Mouse (Mus musculus) lung, embryonic 14.5 days (tissue): Measurements from ENCODE around the gene Atg4a. TPM values are rescaled to one million over a fixed set of nuclear protein-coding genes. Genes with fewer than 3 reads are reported as not detected.

ENCODE experiments used
- ATAC-seq: fragments of 200-750 bp; cut with Nextera tagmentation; 2 replicates; pipeline ENCODE4 v1.8.0; 2017; ENCODE audit warnings: mild to moderate bottlenecking, moderate TSS enrichment, moderate library complexity; ENCODE audit not compliant: insufficient read depth
- DNase-seq: peaks from one replicate; pipeline ENCODE4 v3.0.0-alpha.2; 2015
- H3K27ac ChIP-seq: fragments of 300-500 bp; sonication (generic); 2 replicates; pipeline ENCODE4 v1.5.1; 2014; ENCODE audit warnings: low read depth, mild to moderate bottlenecking, moderate library complexity
- H3K27me3 ChIP-seq: fragments of 300-500 bp; sonication (generic); 2 replicates; pipeline ENCODE4 v1.6.1; 2014; ENCODE audit warnings: low read length, control low read depth; ENCODE audit not compliant: insufficient read depth
- H3K36me3 ChIP-seq: fragments of 300-500 bp; sonication (generic); 2 replicates; pipeline ENCODE4 v1.6.1; 2014; ENCODE audit warnings: control low read depth; ENCODE audit not compliant: insufficient read depth
- H3K4me1 ChIP-seq: fragments of 300-500 bp; sonication (generic); 2 replicates; pipeline ENCODE4 v1.6.1; 2014; ENCODE audit warnings: antibody characterized with exemption, control low read depth; ENCODE audit not compliant: insufficient read depth
- H3K4me2 ChIP-seq: fragments of 300-500 bp; sonication (generic); 2 replicates; pipeline ENCODE4 v1.6.1; 2014; ENCODE audit warnings: mild to moderate bottlenecking
- H3K4me3 ChIP-seq: fragments of 300-500 bp; sonication (generic); 2 replicates; pipeline ENCODE4 v1.5.1; 2014; ENCODE audit warnings: low read depth, low read length
- H3K9ac ChIP-seq: fragments of 300-500 bp; sonication (generic); 2 replicates; pipeline ENCODE4 v1.6.1; 2014
- H3K9me3 ChIP-seq: fragments of 300-500 bp; sonication (generic); 2 replicates; pipeline ENCODE4 v1.6.1; 2016; ENCODE audit warnings: low read depth, low read length, control low read depth
- CTCF ChIP-seq: IDR thresholded peaks from 2 replicates; pipeline ENCODE4 v1.5.1; 2016; ENCODE audit warnings: antibody characterized with exemption, low read depth
- WGBS: fragments of 180-500 bp; shearing (Covaris S2); extraction: QIAGEN DNeasy Blood & Tissue Kit; methylation state at CpG from one replicate; pipeline ENCODE4 v1.1.7; 2014; 5-methylcytosine and 5-hydroxymethylcytosine counted together
- polyA plus RNA-seq: library from polyadenylated mRNA; unstranded; fragments of >200 nt; fragmentation: Nextera tagmentation; extraction: Ambion mirVana; gene quantifications from 2 replicates; pipeline ENCODE4 v1.2.1, GENCODE M21; 2014

Gene Atg4a
- polyA plus RNA-seq, 1 experiment from 2014 or later, result 18.2 TPM

DNA sequence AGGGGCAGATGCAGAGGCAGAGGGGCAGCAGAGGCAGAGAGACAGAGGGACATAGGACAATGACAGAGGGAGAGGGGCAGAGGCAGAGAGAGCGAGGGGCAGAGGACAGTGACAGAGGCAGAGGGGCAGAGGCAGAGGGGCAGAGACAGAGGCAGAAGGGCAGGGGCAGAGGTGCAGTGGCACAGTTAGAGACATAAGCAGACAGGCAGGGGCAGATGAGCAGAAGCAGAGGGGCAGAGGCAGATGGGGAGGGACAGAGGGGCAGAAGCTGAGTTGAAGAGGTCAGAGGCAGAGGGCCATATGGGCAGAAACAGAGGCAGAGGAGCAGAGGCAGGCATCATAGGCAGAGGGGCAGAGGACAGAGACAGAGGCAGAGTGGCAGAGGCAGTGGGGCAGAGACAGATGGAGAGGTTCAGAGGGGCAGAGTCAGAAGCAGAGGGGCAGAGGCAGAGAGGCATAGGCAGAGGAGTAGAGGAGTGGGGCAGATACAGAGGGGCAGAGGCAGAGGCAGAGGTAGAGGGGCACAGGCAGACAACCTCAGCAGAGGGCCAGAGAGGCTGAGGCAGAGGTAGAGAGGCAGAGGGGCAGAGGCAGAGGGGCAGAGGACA is 40.3 kb downstream of the Atg4a start:
- Histone ChIP-seq H3K9ac (no peak overlapping the region), H3K36me3 (no peaks in the 10 kb centered on the region), H3K27me3 (no peaks in the 10 kb centered on the region), H3K4me1 (no peaks in the 10 kb centered on the region), H3K4me2 (no peak overlapping the region), H3K9me3 (no peaks in the 10 kb centered on the region), H3K4me3 (no peak overlapping the region), H3K27ac (no peak overlapping the region)
- 71% methylated on average over 1 of the region's 1 CpGs for WGBS
- DNase-seq, result no peak
- no peak for TF ChIP-seq CTCF
- ATAC-seq, result peak; percentile 47; the same call in 1 of the 2 replicates

DNA sequence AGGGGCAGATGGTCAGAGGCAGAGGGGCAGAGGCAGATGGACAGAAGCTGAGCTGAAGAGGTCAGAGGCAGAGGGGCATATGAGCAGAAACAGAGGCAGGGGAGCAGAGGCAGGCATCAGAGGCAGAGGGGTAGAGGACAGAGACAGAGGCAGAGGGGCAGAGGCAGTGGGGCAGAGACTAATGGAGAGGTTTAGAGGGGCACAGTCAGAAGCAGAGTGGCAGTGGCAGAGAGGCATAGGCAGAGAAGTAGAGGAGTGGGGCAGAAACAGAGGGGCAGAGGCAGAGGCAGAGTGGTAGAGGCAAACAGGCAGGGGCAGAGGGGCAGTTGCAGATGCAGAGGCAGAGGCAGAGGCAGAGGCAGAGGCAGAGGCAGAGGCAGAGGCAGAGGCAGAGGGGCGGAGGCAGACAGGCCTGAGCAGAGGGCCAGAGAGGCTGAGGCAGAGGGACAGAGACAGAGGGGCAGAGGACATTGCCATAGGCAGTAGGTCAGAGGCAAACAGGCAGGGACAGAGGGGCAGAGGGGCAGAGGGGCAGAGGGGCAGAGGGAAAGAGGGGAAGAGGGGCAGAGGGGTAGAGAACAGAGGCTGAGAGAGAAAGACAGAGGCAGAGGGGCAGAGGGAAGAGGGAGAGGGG is 41.3 kb downstream of the Atg4a start:
- TF ChIP-seq CTCF, result no peak
- DNase-seq (no peak), ATAC-seq (no peak)
- WGBS, result 82% methylated on average over 1 of the region's 1 CpGs
- Histone ChIP-seq H3K4me3 (no peak overlapping the region), H3K36me3 (no peaks in the 10 kb centered on the region), H3K9ac (no peak overlapping the region), H3K4me1 (no peaks in the 10 kb centered on the region), H3K27ac (no peak overlapping the region), H3K9me3 (no peaks in the 10 kb centered on the region), H3K4me2 (no peak overlapping the region), H3K27me3 (no peaks in the 10 kb centered on the region)

DNA sequence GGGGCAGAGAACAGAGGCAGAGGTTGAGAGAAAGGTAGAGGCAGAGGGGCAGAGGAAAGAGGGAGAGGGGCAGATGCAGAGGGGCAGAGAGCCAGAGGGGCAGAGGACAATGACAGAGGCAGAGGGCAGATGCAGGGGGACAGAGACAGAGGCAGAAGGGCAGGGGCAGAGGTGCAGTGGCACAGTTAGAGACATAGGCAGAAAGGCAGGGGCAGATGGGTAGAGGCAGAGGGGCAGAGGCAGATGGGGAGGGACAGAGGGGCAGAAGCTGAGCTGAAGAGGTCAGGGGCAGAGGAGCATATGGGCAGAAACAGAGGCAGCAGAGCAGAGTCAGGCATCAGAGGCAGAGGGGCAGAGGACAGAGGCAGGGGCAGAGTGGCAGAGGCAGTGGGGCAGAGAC is 42.2 kb downstream of the Atg4a start:
- H3K9me3 ChIP-seq, result no peaks in the 10 kb centered on the region
- ATAC-seq, result no peak
- no peak overlapping the region for H3K27ac ChIP-seq
- H3K4me3 ChIP-seq, result no peak overlapping the region
- H3K36me3 ChIP-seq, result no peaks in the 10 kb centered on the region
- no peaks in the 10 kb centered on the region for H3K4me1 ChIP-seq
- no peak for DNase-seq
- H3K4me2 ChIP-seq, result no peak overlapping the region
- TF ChIP-seq CTCF, result no peak
- H3K9ac ChIP-seq, result no peak overlapping the region
- no peaks in the 10 kb centered on the region for H3K27me3 ChIP-seq

DNA sequence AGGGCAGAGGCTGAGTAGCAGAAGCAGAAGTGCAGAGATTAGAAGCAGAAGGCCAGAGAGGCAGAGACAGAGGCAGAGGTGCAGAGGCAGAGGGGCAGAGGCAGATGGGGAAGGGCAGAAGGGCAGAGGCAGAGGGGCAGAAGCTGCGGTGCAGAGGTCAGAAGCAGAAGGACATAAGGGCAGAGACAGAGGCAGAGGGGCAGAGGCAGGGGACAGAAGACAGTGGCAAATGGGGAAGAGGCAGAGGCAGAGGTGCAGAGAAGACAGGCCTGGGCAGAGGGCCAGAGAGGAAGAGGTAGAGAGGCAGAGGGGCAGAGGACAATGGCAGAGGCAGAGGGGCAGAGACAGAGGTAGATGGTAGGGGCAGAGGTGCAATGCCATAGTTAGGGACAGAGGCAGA is 193.0 kb downstream of the Atg4a start:
- H3K27ac ChIP-seq, result no peak overlapping the region
- H3K9me3 ChIP-seq, result no peaks in the 10 kb centered on the region
- H3K4me3 ChIP-seq, result no peak overlapping the region
- TF ChIP-seq CTCF, result no peak
- no peak for DNase-seq
- H3K27me3 ChIP-seq, result no peaks in the 10 kb centered on the region
- 31% methylated on average over 1 of the region's 1 CpGs for WGBS
- no peak for ATAC-seq
- no peaks in the 10 kb centered on the region for H3K36me3 ChIP-seq
- no peaks in the 10 kb centered on the region for H3K4me1 ChIP-seq
- no peak overlapping the region for H3K4me2 ChIP-seq
- no peak overlapping the region for H3K9ac ChIP-seq

DNA sequence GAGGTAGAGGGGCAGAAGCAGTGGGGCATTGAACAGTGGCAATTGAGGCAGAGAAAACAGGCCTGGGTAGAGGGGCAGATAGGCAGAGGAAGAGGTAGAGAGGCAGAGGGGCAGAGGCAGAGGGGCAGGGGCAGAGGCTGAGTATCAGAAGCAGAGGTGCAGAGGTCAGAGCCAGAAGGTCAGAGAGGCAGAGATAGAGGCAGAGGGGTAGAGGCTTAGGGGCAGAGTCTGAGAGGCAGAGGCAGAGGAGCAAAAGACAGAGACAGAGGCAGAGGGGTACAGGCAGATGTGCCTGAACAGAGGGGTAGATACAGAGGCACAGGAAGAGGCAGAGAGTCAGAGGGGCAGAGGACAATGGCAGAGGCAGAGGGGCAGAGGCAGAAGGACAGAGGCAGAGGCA is 193.6 kb downstream of the Atg4a start:
- Histone ChIP-seq H3K27ac (no peak overlapping the region), H3K36me3 (no peaks in the 10 kb centered on the region), H3K4me3 (no peak overlapping the region), H3K9ac (no peak overlapping the region), H3K9me3 (no peaks in the 10 kb centered on the region), H3K4me2 (no peak overlapping the region), H3K27me3 (no peaks in the 10 kb centered on the region), H3K4me1 (no peaks in the 10 kb centered on the region)
- no peak for ATAC-seq
- no peak for DNase-seq
- TF ChIP-seq CTCF, result no peak

DNA sequence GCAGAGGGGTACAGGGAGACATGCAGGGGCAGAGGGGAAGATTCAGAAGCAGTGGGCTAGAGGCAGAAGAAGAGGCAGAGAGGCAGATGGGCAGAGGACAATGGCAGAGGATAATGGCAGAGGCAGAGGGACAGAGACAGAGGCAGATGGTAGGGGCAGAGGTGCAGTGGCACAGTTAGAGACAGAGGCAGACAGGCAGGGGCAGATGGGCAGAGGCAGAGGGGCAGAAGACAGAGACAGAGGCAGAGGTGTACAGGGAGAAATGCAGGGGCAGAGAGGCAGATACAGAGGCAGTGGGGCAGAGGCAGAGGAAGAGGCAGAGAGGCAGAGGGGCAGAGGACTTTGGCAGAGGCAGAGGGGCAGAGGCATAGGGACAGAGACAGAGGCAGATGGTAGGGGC is 194.5 kb downstream of the Atg4a start:
- TF ChIP-seq CTCF, result no peak
- Histone ChIP-seq H3K27ac (no peak overlapping the region), H3K4me3 (no peak overlapping the region), H3K4me1 (no peaks in the 10 kb centered on the region), H3K9me3 (no peaks in the 10 kb centered on the region), H3K9ac (no peak overlapping the region), H3K36me3 (no peaks in the 10 kb centered on the region), H3K27me3 (no peaks in the 10 kb centered on the region), H3K4me2 (no peak overlapping the region)
- ATAC-seq (no peak), DNase-seq (no peak)

DNA sequence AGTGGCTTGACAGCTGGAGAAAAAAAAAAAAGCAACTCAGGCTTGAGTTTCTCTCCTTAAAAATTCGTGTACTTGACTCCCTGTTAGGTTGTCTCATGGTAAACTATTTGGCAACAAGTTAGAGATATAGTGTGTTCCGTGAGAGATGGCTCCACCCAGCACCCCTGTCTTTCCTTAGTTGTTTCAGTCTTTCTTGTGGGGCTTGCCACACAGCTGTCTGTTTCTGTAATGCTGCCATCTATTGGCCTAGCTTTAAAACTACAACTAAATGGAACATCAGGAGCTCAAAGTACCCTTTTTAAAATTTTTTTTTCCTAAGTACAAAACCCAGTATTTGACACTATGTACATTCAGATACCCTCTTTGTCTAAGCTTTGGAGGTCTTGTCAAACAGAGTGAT is 200.0 kb downstream of the Atg4a start:
- no peak overlapping the region for H3K4me2 ChIP-seq
- H3K4me3 ChIP-seq, result no peak overlapping the region
- H3K27me3 ChIP-seq, result no peaks in the 10 kb centered on the region
- H3K36me3 ChIP-seq, result no peaks in the 10 kb centered on the region
- peak; percentile 51 for DNase-seq
- H3K9me3 ChIP-seq, result no peaks in the 10 kb centered on the region
- TF ChIP-seq CTCF, result peak; percentile 49
- ATAC-seq, result no peak
- 11% methylated on average over 2 of the region's 2 CpGs for WGBS
- no peak overlapping the region for H3K27ac ChIP-seq
- H3K4me1 ChIP-seq, result no peaks in the 10 kb centered on the region
- H3K9ac ChIP-seq, result no peak overlapping the region
